Mouse (Mus musculus) midbrain, embryonic 10.5 days (tissue): ENCODE data around the gene Ptpn13. TPM values are rescaled to one million over a fixed set of nuclear protein-coding genes. Genes with fewer than 3 reads are reported as not detected.

Source experiments
- DNase-seq: peaks from one replicate; pipeline ENCODE4 v3.0.0-alpha.2; 2017; ENCODE audit warnings: low spot score
- H3K27ac ChIP-seq: fragments of 300-500 bp; sonication (generic); replicated peaks from 2 replicates; pipeline ENCODE4 v1.5.1; 2016; ENCODE audit warnings: mild to moderate bottlenecking
- H3K27me3 ChIP-seq: fragments of 300-500 bp; sonication (generic); 2 replicates; pipeline ENCODE4 v1.6.1; 2016; ENCODE audit warnings: low read depth, mild to moderate bottlenecking; ENCODE audit not compliant: poor library complexity, severe bottlenecking
- H3K36me3 ChIP-seq: fragments of 300-500 bp; sonication (generic); 2 replicates; pipeline ENCODE4 v1.6.1; 2016; ENCODE audit warnings: mild to moderate bottlenecking, moderate library complexity
- H3K4me1 ChIP-seq: fragments of 300-500 bp; sonication (generic); 2 replicates; pipeline ENCODE4 v1.6.1; 2016
- H3K4me3 ChIP-seq: fragments of 300-500 bp; sonication (generic); 2 replicates; pipeline ENCODE4 v1.5.1; 2016; ENCODE audit warnings: mild to moderate bottlenecking, moderate library complexity
- H3K9me3 ChIP-seq: fragments of 300-500 bp; sonication (generic); replicated peaks from 2 replicates; pipeline ENCODE4 v1.6.1; 2016; ENCODE audit warnings: mild to moderate bottlenecking
- WGBS: fragments of 180-500 bp; shearing (Covaris S2); methylation state at CpG from one replicate; pipeline ENCODE4 v1.1.7; 2016; 5-methylcytosine and 5-hydroxymethylcytosine counted together
- polyA plus RNA-seq: library from polyadenylated mRNA; unstranded; fragments of >200 nt; fragmentation: Nextera tagmentation; extraction: Ambion mirVana; gene quantifications from 2 replicates; pipeline ENCODE4 v1.2.1, GENCODE M21; 2016

Gene Ptpn13
- polyA plus RNA-seq, 1 experiment from 2014 or later, result 17.5 TPM

- no peaks in the 10 kb centered on the region for H3K4me1 ChIP-seq
- no peak overlapping the region for H3K4me3 ChIP-seq
- H3K27ac ChIP-seq, result no peak overlapping the region
- peaks cover 28% of the 10 kb centered on the region for H3K36me3 ChIP-seq
- no peak for DNase-seq
- 93% methylated on average over 4 of the region's 4 CpGs for WGBS
- H3K9me3 ChIP-seq, result no peaks in the 10 kb centered on the region
- H3K27me3 ChIP-seq, result no peaks in the 10 kb centered on the region
Measured at GRCm38 (mm10) chr5:103515876-103516275, 90.9 kb downstream of the Ptpn13 start.

GRCm38 (mm10) chr5:103516555-103516954 is 91.6 kb downstream of the Ptpn13 start:
- no peak overlapping the region for H3K27ac ChIP-seq
- DNase-seq, result no peak
- no peaks in the 10 kb centered on the region for H3K9me3 ChIP-seq
- H3K4me1 ChIP-seq, result no peaks in the 10 kb centered on the region
- no peak overlapping the region for H3K4me3 ChIP-seq
- no peaks in the 10 kb centered on the region for H3K27me3 ChIP-seq
- peaks cover 28% of the 10 kb centered on the region for H3K36me3 ChIP-seq

- H3K4me3 ChIP-seq, result no peak overlapping the region
- no peak for DNase-seq
- H3K27ac ChIP-seq, result no peak overlapping the region
- H3K36me3 ChIP-seq, result peaks cover 35% of the 10 kb centered on the region
- H3K27me3 ChIP-seq, result no peaks in the 10 kb centered on the region
- 0 out of 2 replicates have a peak, but pooled peaks cover 3% of the 10 kb centered on the region for H3K4me1 ChIP-seq
- WGBS, result 87% methylated on average over 6 of the region's 6 CpGs
- no peaks in the 10 kb centered on the region for H3K9me3 ChIP-seq
Measured at GRCm38 (mm10) chr5:103517641-103518040, 92.6 kb downstream of the Ptpn13 start.

GRCm38 (mm10) chr5:103518797-103519468 is 93.9 kb downstream of the Ptpn13 start:
- H3K27ac ChIP-seq, result no peak overlapping the region
- no peak for DNase-seq
- no peaks in the 10 kb centered on the region for H3K9me3 ChIP-seq
- WGBS, result 94% methylated on average over 14 of the region's 14 CpGs
- no peaks in the 10 kb centered on the region for H3K27me3 ChIP-seq
- H3K36me3 ChIP-seq, result peaks cover 40% of the 10 kb centered on the region
- 0 out of 2 replicates have a peak, but pooled peaks cover 3% of the 10 kb centered on the region for H3K4me1 ChIP-seq
- H3K4me3 ChIP-seq, result no peak overlapping the region

GRCm38 (mm10) chr5:103522371-103522770 is 97.4 kb downstream of the Ptpn13 start:
- 0 out of 2 replicates have a peak, but pooled peaks cover 3% of the 10 kb centered on the region for H3K4me1 ChIP-seq
- no peaks in the 10 kb centered on the region for H3K27me3 ChIP-seq
- H3K36me3 ChIP-seq, result peaks cover 63% of the 10 kb centered on the region
- WGBS, result 51% methylated on average over 3 of the region's 3 CpGs
- H3K9me3 ChIP-seq, result no peaks in the 10 kb centered on the region
- no peak overlapping the region for H3K27ac ChIP-seq
- H3K4me3 ChIP-seq, result no peak overlapping the region
- DNase-seq, result no peak

GRCm38 (mm10) chr5:103526668-103527436 is 101.9 kb downstream of the Ptpn13 start:
- no peaks in the 10 kb centered on the region for H3K9me3 ChIP-seq
- 93% methylated on average over 20 of the region's 20 CpGs for WGBS
- H3K36me3 ChIP-seq, result peaks cover 89% of the 10 kb centered on the region
- H3K4me3 ChIP-seq, result no peak overlapping the region
- no peaks in the 10 kb centered on the region for H3K27me3 ChIP-seq
- DNase-seq, result no peak
- no peak overlapping the region for H3K27ac ChIP-seq
- 0 out of 2 replicates have a peak, but pooled peaks cover 3% of the 10 kb centered on the region for H3K4me1 ChIP-seq

- 87% methylated on average over 6 of the region's 6 CpGs for WGBS
- Histone ChIP-seq H3K36me3 (peaks cover 89% of the 10 kb centered on the region), H3K4me3 (no peak overlapping the region), H3K27me3 (no peaks in the 10 kb centered on the region), H3K9me3 (no peaks in the 10 kb centered on the region), H3K4me1 (no peaks in the 10 kb centered on the region), H3K27ac (no peak overlapping the region)
- no peak for DNase-seq
Measured at GRCm38 (mm10) chr5:103527437-103527718, 102.4 kb downstream of the Ptpn13 start.

GRCm38 (mm10) chr5:103530214-103530613 is 105.2 kb downstream of the Ptpn13 start:
- 90% methylated on average over 9 of the region's 9 CpGs for WGBS

GRCm38 (mm10) chr5:103532841-103533390 is 107.9 kb downstream of the Ptpn13 start:
- no peak for DNase-seq
- no peaks in the 10 kb centered on the region for H3K27me3 ChIP-seq
- WGBS, result 84% methylated on average over 11 of the region's 11 CpGs
- no peak overlapping the region for H3K27ac ChIP-seq
- no peak overlapping the region for H3K4me3 ChIP-seq
- H3K4me1 ChIP-seq, result no peaks in the 10 kb centered on the region; the same call in 1 of the 2 replicates
- H3K36me3 ChIP-seq, result peaks cover 87% of the 10 kb centered on the region
- no peaks in the 10 kb centered on the region for H3K9me3 ChIP-seq

More at GRCm38 (mm10) chr5:103530214-103530613, 105.2 kb downstream of the Ptpn13 start:
- Histone ChIP-seq H3K27ac (no peak overlapping the region), H3K27me3 (no peaks in the 10 kb centered on the region), H3K4me3 (no peak overlapping the region), H3K36me3 (peaks cover 92% of the 10 kb centered on the region), H3K9me3 (no peaks in the 10 kb centered on the region), H3K4me1 (no peaks in the 10 kb centered on the region)
- DNase-seq, result no peak

- no peak for DNase-seq
- Histone ChIP-seq H3K9me3 (no peaks in the 10 kb centered on the region), H3K27ac (no peak overlapping the region), H3K4me3 (no peak overlapping the region), H3K27me3 (no peaks in the 10 kb centered on the region), H3K36me3 (peaks cover 87% of the 10 kb centered on the region), H3K4me1 (no peaks in the 10 kb centered on the region; the same call in 1 of the 2 replicates)
- WGBS, result 84% methylated on average over 3 of the region's 3 CpGs
Measured at GRCm38 (mm10) chr5:103534454-103534853, 109.5 kb downstream of the Ptpn13 start.

GRCm38 (mm10) chr5:103537429-103537828 is 112.4 kb downstream of the Ptpn13 start:
- DNase-seq, result no peak
- WGBS, result 67% methylated on average over 4 of the region's 4 CpGs

GRCm38 (mm10) chr5:103540612-103541011 is 115.6 kb downstream of the Ptpn13 start:
- WGBS, result 87% methylated on average over 6 of the region's 6 CpGs
- Histone ChIP-seq H3K27me3 (no peaks in the 10 kb centered on the region), H3K9me3 (no peaks in the 10 kb centered on the region), H3K36me3 (peaks cover 84% of the 10 kb centered on the region), H3K4me1 (no peaks in the 10 kb centered on the region; the same call in 1 of the 2 replicates), H3K27ac (no peak overlapping the region), H3K4me3 (no peak overlapping the region)
- DNase-seq, result no peak

More at GRCm38 (mm10) chr5:103537429-103537828, 112.4 kb downstream of the Ptpn13 start:
- H3K9me3 ChIP-seq, result no peaks in the 10 kb centered on the region
- H3K27me3 ChIP-seq, result no peaks in the 10 kb centered on the region
- no peaks in the 10 kb centered on the region; the same call in 1 of the 2 replicates for H3K4me1 ChIP-seq
- no peak overlapping the region for H3K27ac ChIP-seq
- peaks cover 82% of the 10 kb centered on the region for H3K36me3 ChIP-seq
- no peak overlapping the region for H3K4me3 ChIP-seq

GRCm38 (mm10) chr5:103541136-103541535 is 116.1 kb downstream of the Ptpn13 start:
- DNase-seq, result no peak
- Histone ChIP-seq H3K9me3 (no peaks in the 10 kb centered on the region), H3K27me3 (no peaks in the 10 kb centered on the region), H3K36me3 (peaks cover 83% of the 10 kb centered on the region), H3K4me1 (no peaks in the 10 kb centered on the region; the same call in 1 of the 2 replicates), H3K4me3 (no peak overlapping the region), H3K27ac (no peak overlapping the region)
- 87% methylated on average over 10 of the region's 10 CpGs for WGBS
